Mouse (Mus musculus): ENCODE measurements around the gene Scyl3.

Scyl3 gene

GRCm38 (mm10) chr1:163958036-163958435 lies 29.1 kb downstream of the Scyl3 start:
- DNase-seq (ENCODE audit: low spot score in 2 of 2) = no peak

- DNase-seq (ENCODE audit: low spot score in 2 of 2) = no peak
These were observed 35.2 kb downstream of the Scyl3 start for GRCm38 (mm10) chr1:163964008-163964689.

- no peak for DNase-seq (ENCODE audit: low spot score in 2 of 2)
These were observed 45.6 kb downstream of the Scyl3 start for GRCm38 (mm10) chr1:163974471-163974870.

GRCm38 (mm10) chr1:163975088-163975487 lies 46.2 kb downstream of the Scyl3 start:
- DNase-seq (ENCODE audit: low spot score in 2 of 2) = no peak

- no peak for DNase-seq (ENCODE audit: low spot score in 2 of 2)
These were observed 47.6 kb downstream of the Scyl3 start for GRCm38 (mm10) chr1:163976515-163976914.

- no peak for DNase-seq (ENCODE audit: low spot score in 2 of 2)
These were observed 63.5 kb downstream of the Scyl3 start for GRCm38 (mm10) chr1:163992371-163992770.

- DNase-seq (ENCODE audit: low spot score in 2 of 2) = no peak
These were observed 65.3 kb downstream of the Scyl3 start for GRCm38 (mm10) chr1:163994173-163994720.

GRCm38 (mm10) chr1:163994721-163995608 lies 66.1 kb downstream of the Scyl3 start, which contains the start of the genes BC055324 and Mettl18:
Gene BC055324 (minus strand): TSS chr1:163994796.
Gene Mettl18 (plus strand): TSS chr1:163994889.
- DNase-seq (ENCODE audit: low spot score in 2 of 2) = peak; percentile 86 to 90

GRCm38 (mm10) chr1:163995609-163995913 lies 66.7 kb downstream of the Scyl3 start:
- DNase-seq (ENCODE audit: low spot score in 2 of 2) = no peak

- DNase-seq (ENCODE audit: low spot score in 2 of 2) = no peak
These were observed 73.0 kb downstream of the Scyl3 start for GRCm38 (mm10) chr1:164001831-164002452.

GRCm38 (mm10) chr1:164004311-164004710 lies 75.4 kb downstream of the Scyl3 start:
- DNase-seq (ENCODE audit: low spot score in 2 of 2) = no peak

All from spleen, postnatal 36 days (tissue).